In the genomic region with DNA sequence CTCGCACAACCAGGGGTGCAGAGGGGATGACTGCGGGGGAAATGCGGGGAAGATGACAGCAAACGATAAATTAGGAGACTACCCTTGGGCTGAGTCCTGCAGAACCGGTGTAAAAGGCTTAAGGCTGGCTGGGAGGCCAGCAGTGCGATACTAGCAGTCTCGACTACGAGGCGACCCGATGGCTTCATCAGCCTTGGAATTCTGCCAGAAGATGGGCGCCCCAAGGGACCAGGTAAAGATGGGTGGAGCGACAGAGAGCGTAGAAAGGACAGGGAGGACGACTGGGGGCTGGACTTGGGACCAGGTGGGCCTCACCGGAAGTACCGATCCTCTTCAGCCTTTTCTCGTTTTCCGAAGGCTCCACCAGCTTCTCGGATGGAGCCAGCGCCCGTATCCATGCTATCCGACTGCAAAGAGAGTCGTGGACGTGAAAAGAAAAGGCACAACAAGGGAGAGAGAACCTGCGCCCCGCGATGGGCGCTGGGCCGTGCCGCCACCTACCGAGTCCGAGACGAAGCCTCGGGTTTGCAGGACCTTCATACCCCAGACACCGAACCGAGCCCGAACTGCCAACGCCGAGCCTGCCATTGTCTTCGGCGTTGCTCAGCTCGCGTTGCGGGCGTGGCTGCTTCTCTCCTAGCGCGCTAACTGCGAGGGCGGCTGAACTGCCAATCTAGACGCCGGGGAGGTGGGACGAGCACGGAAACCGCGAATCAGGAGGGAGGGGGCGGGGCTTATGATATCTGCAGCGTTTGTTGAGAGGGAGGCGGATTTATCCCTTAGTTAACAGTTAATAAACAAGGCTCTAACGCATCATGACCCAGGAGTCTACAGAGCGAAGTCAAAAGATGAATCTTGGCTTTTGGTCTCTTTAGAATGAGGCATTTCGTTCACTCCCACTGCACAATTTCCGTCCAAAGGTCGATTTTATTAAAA, we compare ENCODE assay signal across 8 mouse cellular contexts. TPM values are rescaled to one million over a fixed set of nuclear protein-coding genes. Genes with fewer than 3 reads are reported as not detected.
A peak's percentile ranks its signal among the peaks of the same experiment; 100 is the strongest.
DNase-seq lines count a peak whose midpoint lies in the region; ATAC-seq and TF ChIP-seq lines count a peak whose summit lies in the region.

TSS of gene Atpif1 (minus strand) at position 679 of the 936 bp plus-strand sequence.

- H3K9ac ChIP-seq in embryonic facial prominence, embryonic 13.5 days = peak within 1 kb of the TSS; percentile 91
- H3K9ac ChIP-seq in heart, adult 2 months (ENCODE audit: low read depth, low read length) = peak within 1 kb of the TSS; percentile 90
- peak within 1 kb of the TSS; percentile 70 for H3K9ac ChIP-seq in limb, embryonic 15.5 days

- no peaks in the 10 kb centered on the region for H3K27me3 ChIP-seq in embryonic facial prominence, embryonic 13.5 days
- H3K27me3 ChIP-seq in heart, adult 2 months (ENCODE audit: control insufficient read depth, insufficient read depth, low read length) = no peaks in the 10 kb centered on the region
- H3K27me3 ChIP-seq in limb, embryonic 15.5 days = no peaks in the 10 kb centered on the region

- peak; percentile 74 for ATAC-seq in embryonic facial prominence, embryonic 13.5 days (ENCODE audit: insufficient number of reproducible peaks, insufficient read depth, low FRiP score, low TSS enrichment, low read depth)
- peak; percentile 89 for ATAC-seq in limb, embryonic 15.5 days (ENCODE audit: insufficient number of reproducible peaks, low FRiP score, low TSS enrichment, low read depth)
- peak; percentile 89 for ATAC-seq in monocyte, adult 5-6 weeks (replicated peaks; ENCODE audit: insufficient number of reproducible peaks, low FRiP score, low TSS enrichment, poor library complexity, severe bottlenecking)

- H3K4me1 ChIP-seq in embryonic facial prominence, embryonic 13.5 days = peaks cover 34% of the 10 kb centered on the region
- peaks cover 6% of the 10 kb centered on the region for H3K4me1 ChIP-seq in heart, adult 2 months (ENCODE audit: control insufficient read depth, insufficient read depth, low read length)
- H3K4me1 ChIP-seq in limb, embryonic 15.5 days = peaks cover 28% of the 10 kb centered on the region

- WGBS in embryonic facial prominence, embryonic 13.5 days = under 1% methylated on average over 63 of the region's 63 CpGs
- WGBS in heart, adult 2 months = under 1% methylated on average over 60 of the region's 63 CpGs
- WGBS in limb, embryonic 15.5 days = under 1% methylated on average over 63 of the region's 63 CpGs

- H3K79me2 ChIP-seq in heart, adult 2 months (replicated peaks; ENCODE audit: control insufficient read depth, insufficient read depth, low read length) = peaks cover 8% of the 10 kb centered on the region

- H3K27ac ChIP-seq in embryonic facial prominence, embryonic 13.5 days = peak within 1 kb of the TSS; percentile 97
- H3K27ac ChIP-seq in heart, adult 2 months = peak within 1 kb of the TSS; percentile 71
- peak within 1 kb of the TSS; percentile 95 for H3K27ac ChIP-seq in limb, embryonic 15.5 days

- no peak for TF ChIP-seq CTCF in heart, adult 2 months (IDR thresholded peaks at IDR 0.05)

- peak within 1 kb of the TSS; percentile 84 for H3K4me3 ChIP-seq in embryonic facial prominence, embryonic 13.5 days
- H3K4me3 ChIP-seq in heart, adult 2 months = peak within 1 kb of the TSS; percentile 90
- peak within 1 kb of the TSS; percentile 78 for H3K4me3 ChIP-seq in limb, embryonic 15.5 days

- peak within 1 kb of the TSS; percentile 78 for H3K4me2 ChIP-seq in embryonic facial prominence, embryonic 13.5 days
- peak within 1 kb of the TSS; percentile 77 for H3K4me2 ChIP-seq in limb, embryonic 15.5 days

- TF ChIP-seq EP300 in heart, adult 2 months (IDR thresholded peaks at IDR 0.05; ENCODE audit: insufficient read depth, low read depth, low read length) = 0 out of 2 replicates have a peak, but pooled peaks have one; percentile 37

- peaks cover 26% of the 10 kb centered on the region for H3K36me3 ChIP-seq in embryonic facial prominence, embryonic 13.5 days
- peaks cover 5% of the 10 kb centered on the region for H3K36me3 ChIP-seq in heart, adult 2 months (ENCODE audit: control insufficient read depth, insufficient read depth, low read length)
- H3K36me3 ChIP-seq in limb, embryonic 15.5 days = peaks cover 12% of the 10 kb centered on the region

- peak; percentile 93 for TF ChIP-seq POLR2A in heart, adult 2 months (IDR thresholded peaks at IDR 0.05; ENCODE audit: insufficient read depth, low read depth, low read length)

- intact Hi-C loops in heart, adult 2 months (cut with DNase I) = loop anchor here (2.0 kb wide), 1 partner anchor 18 kb away; no protein-coding TSS in a partner anchor

- peak; percentile 97 for DNase-seq in 3T3-L1 (ENCODE audit: low read depth, low spot score)
- peak; percentile 92 to 95 for DNase-seq in adrenal gland, postnatal 36 days
- DNase-seq in heart, adult 2 months = peak; percentile 89 to 93
- peak; percentile 89 to 90 for DNase-seq in kidney, adult 8-10 months
- DNase-seq in spleen, postnatal 4 days (ENCODE audit: low spot score in 2 of 2) = peak; percentile 91 to 95

- H3K9me3 ChIP-seq in embryonic facial prominence, embryonic 13.5 days = no peaks in the 10 kb centered on the region
- no peaks in the 10 kb centered on the region for H3K9me3 ChIP-seq in limb, embryonic 15.5 days

RNA-seq across cellular contexts. Expression of gene Atpif1, which starts in this region (rescaled TPM):
- total RNA-seq in adrenal gland, postnatal 36 days (2021) = 100 to 1,000 TPM; 352 to 374 TPM
- polyA plus RNA-seq in embryonic facial prominence, embryonic 13.5 days (2015; fragmentation: Nextera tagmentation; extraction: Ambion mirVana) = 1,173 and 1,316 TPM in 2 replicates
- total RNA-seq in heart, adult 2 months (2021) = 100 to 1,000 TPM; 287 to 299 TPM
- 146 and 164 TPM in 2 replicates for polyA plus RNA-seq in heart, adult 2 months (2012; rRNA removed)
- polyA plus RNA-seq in limb, embryonic 15.5 days (2015; fragmentation: Nextera tagmentation; extraction: Ambion mirVana) = 746 and 799 TPM in 2 replicates
- 103 to 180 TPM (median 116 TPM) in 3 replicates for total RNA-seq in monocyte, adult 5-6 weeks (2017)

Comparison
In these comparisons a context has a peak if more than half of its experiments do, and no peak if none do; other contexts are left out.
1. Peak in every context shown above with its lines: DNase-seq, ATAC-seq, H3K4me3 ChIP-seq and H3K27ac ChIP-seq.